Mouse (Mus musculus) kidney, adult 11 months (tissue): ENCODE data around the gene Ltf.

Experiments used
- DNase-seq: peaks from one replicate; pipeline ENCODE4 v3.0.0; 2022

The Ltf gene

DNA sequence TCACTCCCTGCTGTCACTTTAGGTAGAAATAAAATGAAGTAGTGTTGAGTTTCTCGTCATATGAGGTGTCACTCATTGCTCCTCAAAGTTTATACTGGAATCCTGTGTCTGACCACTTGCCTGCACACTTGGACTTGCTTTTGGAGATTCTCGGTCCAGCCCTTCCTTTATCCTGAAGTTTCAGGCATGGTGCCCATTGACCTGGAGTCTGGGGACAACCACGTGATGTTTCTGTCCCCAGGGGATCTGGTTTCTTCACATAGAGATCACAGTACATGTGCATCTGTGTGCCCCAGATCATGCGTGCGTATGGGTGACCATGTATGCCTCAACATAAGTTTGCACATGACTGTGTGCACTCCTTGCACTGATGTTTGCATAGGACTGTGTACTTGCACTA is 23.2 kb downstream of the Ltf start:
- DNase-seq = peak; percentile 58

DNA sequence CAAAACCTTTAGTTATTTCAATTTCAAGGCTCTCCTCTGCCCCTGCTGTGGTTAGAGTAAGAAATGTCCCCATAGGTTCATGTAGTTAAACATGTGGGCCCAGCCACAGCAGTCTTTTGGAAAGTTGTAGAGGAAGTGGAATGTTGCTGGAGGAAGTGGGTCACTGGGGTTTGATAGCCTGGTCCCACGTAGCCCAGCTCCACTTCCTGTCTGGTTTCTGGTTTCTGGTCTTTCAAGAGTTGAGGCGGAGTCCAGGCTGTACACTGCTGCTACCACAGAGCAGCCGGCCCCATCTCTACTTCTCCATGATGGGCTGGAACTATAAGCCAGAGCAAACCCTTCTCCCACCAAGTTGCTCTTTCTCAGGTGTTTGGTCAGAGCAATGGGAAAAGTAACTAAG is 27.2 kb downstream of the Ltf start:
- DNase-seq = no peak

DNA sequence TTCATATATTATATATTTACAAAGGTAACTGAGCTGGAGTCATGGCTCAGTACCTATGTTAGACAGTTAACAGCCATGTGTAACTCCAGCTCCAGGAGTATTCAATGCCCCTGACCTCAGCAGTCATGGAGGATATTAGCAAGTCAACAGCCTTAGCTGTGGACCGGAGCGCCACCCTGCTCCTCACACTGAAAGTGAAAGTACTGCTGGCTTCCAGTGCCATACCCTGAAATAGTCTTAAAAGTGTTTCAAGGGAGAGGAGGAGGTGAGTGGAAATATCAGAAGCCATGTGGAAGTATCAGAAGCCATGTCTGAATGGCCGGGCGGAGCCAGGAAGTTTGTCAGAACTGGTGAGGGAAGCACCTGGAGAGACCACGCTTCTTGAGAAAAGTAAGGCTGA is 28.2 kb downstream of the Ltf start:
- no peak for DNase-seq

DNA sequence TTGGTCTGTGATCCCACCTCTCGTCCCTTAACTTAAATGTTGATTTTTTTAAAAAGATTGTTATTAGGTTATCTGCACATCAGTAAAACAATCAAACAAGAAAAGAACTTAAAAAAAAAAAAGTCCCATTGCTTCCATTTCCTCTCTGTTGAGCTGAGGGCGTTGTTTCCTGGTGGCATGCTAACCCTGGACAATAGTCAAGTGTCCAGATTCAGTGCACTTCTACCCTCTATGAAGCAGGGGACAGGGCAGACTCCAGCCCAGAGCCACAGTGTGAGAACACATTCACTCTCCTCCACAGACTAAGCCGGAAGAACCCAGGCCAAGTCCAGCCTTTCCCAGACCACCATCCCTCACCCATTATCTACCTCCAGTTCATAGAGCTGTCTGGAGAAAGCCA is 29.4 kb downstream of the Ltf start:
- DNase-seq = no peak

DNA sequence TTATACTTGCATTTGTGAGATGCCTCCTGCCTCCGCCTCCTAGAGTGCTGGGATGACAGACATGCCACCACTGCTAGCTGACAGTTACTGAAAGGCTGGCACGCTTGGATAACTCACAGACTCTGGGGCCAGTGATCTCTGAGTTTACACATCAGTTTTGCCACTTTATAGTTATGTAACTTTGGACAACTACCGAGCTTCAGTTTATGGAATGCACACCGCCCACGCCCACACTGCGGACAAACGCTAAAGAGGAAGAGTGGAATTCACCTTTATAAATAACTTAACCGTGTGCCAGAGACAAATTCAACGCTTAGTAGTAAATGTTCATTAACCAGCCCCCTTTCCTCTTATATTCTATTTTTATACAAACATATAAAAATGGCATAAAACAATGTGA is 35.9 kb downstream of the Ltf start:
- no peak for DNase-seq

DNA sequence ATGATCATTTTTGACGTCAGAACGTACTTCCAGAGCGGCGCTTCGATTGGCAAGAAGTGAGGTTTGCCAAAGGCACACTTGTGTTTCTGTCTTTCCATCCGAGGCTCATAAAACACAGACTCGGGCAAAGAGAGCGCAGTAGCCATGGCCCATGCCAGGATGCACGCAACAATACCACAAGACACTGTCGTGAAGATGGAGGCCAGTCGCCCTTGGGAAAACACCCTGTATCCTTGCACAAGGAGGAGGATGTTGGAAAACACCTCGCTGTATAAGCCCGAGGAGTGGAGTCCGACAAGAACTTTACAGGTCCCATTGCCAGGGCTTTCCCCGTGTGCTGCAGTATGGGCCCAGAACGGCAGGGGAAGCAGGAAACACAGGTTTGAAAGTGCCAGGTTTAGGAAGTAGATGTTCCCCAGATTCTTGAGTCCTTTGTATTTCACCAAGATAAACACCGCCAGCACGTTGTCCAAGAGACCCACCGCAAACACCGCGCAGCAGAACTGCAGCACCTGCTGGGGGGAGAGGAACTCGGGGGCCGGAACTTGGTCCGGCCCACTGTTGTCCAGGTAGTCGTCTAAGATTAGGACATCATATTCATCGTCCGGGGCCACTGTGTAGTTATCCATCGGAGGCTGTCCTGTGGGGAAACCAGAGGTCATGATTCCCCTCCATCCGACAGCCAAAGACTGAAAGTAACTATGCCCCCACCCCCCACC is 36.9 kb downstream of the Ltf start:
- DNase-seq = no peak

DNA sequence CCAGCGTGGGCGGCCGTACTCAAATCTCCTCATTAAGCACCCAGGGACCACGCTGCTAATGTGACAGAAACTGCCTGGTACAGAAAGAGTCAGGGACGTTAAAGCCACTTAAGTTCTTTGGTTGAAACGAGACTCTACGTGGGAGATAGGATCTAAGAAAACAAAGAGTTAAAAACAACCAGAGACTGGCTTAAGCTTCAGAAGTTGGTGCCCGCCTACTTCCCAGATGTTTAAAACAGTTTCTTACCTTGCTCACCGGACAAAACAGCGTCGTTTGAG is 37.4 kb downstream of the Ltf start:
- DNase-seq = no peak

DNA sequence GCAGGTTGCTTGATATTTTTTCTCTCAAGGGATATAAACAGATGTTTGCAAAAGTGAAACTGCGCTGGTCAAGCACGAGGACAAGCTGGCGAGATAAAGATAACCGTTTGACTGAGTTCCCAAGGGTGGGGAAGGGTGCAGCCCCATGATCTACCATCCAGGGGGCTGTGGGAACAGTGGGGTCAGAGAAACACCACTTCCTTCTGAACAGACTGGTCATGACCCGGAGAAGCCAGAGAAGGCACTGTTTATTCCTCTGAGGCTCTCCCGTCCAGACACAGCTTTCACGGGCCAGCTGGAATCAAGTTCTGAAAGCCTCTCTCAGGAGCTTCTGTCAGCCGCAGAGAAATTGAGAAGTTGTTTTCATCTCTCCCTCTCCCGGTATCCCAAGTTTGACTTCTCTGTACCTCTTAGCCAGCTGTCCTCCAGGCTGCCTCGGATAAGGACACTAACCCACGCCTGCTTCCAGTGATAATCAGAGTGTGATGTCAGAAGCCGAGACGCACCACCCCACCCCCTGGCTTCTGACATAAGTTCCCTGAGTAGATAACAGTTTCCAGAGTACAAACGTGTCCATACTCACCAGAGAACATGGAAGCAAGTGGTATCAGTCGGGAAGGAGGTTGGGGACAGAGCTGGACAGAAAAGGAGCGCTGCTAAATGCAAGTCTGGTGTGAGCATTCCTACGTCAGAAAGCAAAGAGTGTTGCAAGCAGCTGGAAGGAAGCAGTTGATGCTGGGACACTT is 37.9 kb downstream of the Ltf start, which contains the start of gene Ccrl2:
Ccrl2 (minus strand) TSS at position 722 of the 746 bp plus-strand sequence.
- DNase-seq = peak; percentile 42

DNA sequence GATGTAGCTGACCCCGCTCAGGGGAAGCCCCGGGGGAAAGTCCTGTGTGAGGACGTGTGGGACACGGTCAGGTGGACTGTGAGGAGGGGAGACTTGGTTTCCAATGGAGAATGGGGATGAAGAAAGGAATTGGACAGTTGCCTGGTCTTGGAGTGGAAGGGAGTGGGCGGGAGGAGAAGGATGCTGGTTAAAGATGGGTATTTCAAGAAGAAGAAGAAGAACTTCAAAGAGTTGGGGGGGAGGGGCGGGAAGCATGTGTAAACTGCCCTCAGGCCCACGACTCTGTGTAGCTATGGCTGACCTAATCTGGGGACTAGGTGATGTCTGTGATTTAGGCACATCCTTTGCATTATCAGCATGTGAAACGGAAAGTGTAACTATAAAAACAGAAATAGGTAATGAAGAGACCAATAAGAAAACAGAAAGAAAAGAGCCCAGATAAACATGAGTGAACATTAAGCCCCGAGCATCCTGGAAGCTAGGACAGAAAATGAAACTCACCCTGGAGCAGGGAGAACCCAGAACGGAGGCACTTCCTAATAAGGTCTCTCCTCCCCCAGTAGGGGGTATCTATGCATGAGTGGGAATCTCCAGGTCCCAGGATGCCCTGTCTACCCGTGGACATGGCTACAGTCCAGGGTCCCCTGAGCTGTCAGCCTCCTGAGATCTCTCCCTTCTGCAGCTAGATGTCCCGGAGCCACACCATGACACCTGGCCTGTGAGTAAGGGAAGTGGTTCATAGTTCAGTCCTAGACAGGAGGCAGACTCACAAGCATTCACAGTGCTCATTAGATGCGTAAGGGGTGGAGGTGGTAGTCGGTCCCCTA is 38.7 kb downstream of the Ltf start:
- DNase-seq = no peak

DNA sequence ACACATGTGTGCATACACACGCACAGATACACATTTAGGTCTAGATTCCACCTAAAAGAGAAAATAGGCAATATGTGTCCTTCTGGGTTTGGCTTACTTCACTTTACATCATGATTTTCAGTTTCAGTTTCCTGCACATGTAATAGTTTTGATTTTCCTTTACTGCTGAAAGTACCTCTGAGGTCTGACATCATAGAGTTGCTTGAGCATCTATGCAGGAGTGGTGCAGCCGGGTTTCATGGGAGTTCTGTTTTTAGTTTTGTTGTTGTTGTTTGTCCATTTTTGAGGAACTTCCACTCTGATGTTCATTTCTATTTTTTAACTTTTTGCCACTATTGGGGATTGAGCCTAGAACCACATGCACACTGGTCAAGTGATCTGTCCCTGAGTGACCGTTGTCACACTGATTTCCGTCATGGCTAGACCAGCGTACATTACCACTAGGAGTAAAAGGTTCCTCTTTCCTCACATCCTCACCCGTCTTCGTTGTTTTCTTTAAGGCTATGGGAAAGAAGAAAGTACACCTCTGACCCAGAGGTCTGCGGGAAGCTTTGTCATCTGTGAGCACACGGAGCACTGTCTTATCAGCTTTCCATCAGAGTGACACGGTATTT is 40.0 kb downstream of the Ltf start:
- no peak for DNase-seq

DNA sequence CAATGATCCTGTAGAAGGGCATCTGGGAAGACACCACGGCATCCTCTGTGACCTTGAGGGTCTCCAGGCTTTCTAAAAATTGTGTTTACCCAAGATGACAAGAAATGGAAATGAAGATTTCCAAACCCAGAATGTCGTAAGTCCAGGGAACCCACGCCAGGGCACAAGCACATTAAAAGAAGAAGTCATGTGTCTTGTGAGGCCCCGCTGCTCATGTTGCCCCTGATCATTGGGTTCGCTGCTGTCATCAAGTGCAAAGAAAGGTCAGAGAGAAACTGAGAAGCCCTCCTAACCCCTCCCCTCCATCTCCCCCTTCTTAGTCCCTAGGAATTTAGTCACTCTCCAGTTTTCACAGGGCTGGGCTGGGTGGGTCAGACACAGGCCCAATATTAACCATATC is 43.8 kb downstream of the Ltf start:
- DNase-seq = no peak

DNA sequence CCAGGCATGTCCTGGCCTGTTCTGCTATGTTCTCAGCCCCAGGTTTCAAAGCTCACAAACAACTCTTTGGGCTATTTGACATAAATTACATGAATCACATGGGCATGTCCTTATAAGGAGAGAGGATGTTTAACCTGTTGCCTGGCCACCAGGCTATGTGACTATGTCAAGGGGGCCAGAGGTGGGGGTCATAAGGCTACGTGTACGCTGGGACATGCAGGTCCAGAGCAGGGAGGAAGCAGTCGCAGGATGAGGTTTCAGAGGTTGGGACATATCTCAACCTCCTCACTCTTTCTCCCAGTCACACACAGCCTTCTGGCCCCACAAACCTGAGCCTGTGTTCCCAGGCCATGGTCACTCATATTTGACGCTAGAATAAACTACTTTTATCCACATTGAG is 48.0 kb downstream of the Ltf start:
- DNase-seq = no peak

DNA sequence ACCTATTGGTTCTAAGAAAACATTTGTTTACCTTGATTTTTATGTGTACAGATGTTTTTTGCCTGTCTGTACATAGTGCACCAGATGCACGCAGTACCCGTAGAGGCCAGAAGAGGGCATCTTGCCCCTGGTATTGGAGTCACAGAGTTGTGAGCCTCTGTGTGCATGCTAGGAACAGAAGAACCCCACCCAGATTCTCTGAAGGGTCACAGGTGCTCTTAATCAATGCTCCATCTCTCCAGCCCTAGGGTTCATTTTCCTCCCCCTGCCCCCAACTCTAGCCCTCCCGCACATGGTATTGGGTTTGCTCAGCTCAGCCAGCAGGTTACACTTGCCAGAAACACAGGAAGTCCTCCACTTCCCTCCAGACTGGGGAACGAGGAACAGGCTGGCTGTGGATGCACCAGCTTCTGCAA is 51.5 kb downstream of the Ltf start:
- peak; percentile 37 for DNase-seq

DNA sequence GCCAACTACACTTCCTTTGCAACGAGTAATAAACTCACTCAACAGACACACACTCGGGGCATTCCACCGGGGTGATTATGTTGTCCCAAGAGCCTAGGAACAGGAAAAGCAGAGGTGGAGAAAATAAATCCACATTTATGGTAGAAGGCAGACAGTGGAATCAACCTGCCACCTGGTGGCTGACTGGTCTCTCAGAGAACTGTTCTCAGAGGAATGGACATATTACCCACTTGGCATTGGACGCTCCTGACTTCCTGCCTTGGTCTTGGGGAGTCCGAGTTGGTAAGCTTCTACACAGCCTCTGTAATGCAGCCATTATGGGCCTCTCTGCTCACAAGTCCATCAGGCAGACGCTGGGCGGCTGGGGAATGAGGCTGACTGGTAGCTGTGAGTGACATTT is 53.1 kb downstream of the Ltf start:
- DNase-seq = peak; percentile 28

DNA sequence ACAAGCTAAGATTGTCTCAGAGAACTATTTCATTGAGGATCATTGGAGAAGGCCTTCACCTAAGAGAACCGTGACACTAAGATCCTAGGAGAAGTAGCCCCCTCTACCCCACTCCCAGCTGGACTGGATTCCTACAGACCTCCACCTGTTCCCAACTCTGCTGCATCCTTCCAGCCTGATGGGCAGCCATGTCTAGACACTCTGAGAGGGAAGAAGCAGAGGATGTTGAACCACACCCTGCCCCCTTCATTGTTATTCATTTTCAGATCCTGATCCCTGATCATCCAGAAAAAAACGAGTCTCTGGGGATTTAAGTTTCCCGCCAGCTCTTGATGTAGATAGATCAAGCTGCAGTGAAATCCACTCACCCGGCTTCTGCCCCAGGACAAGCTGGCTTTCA is 53.9 kb downstream of the Ltf start:
- DNase-seq = no peak

DNA sequence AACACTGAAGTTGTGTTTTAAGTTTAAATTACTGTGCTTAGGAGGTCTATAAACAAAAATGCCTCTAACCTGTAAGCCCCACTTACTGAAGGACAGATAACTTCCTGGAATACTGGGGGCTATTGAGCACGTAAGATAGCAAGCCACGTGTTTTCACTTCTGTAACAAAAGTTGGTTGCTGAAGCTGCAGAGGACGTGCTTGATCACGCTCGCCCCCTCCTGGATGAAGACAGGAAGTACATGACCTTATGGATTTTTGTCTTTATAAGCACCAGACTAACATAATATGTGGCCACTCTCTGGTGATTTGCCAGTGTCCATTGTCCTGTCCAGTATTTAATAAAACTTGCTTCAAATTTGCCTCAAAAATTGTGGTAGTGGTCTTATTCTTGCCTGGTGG is 58.7 kb downstream of the Ltf start:
- no peak for DNase-seq

DNA sequence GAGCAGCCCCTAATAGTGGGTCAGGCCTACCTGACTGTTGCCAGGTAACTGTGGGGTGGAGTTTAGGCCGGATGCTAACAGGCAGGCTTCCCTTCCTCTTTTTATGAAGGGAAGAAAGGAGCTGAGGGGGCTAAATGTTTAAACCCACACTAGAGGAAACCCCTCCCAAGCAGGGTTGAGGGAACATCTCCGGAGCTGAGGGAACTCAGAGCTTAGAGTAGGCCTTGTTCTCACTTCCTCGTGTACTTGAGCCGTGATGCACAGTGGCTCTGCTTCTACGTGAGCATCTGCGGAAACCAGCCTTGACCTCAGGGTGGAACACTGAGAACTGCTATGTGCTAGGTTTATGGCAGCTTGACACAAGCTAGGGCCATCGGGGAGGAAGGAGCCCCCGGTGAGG is 61.7 kb downstream of the Ltf start:
- DNase-seq = no peak

DNA sequence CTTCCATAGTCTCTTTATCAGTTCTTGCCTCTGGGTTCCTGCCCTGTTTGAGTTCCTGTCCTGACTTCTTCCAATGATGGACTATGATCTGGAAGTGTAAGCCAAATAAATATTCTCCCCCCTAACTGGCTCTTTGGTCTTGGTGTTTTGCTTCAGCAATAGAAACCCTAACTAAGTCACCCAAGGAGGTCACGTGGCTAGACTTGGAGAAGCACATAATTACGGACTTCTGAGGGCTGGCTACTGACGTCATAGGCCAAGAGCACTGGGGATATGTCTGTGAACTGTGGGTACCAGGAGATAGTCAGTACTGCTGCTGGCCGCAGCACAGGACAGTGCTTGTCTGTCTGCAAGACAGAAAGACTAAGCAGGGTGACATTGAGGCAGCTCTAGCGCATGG is 62.7 kb downstream of the Ltf start:
- DNase-seq = no peak

DNA sequence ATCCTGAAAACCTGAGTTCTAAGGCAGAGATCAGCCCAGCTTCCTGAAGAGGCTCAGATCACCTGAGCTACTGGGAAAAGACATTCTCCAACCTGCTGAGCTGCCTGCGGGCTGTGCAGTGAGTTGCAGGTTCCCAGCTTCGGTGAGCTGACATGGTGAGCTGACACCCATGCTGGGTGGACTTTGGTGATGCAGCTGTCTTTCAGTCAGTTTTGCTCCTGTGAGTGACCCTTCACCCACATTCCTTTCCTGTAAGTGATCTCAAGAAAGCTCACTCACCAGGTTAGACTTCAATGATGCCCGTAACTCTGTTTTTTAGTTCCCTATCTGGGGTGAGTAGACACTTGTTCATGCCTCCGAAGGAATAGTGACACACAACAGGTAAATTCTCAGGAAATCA is 66.3 kb downstream of the Ltf start:
- DNase-seq = no peak

DNA sequence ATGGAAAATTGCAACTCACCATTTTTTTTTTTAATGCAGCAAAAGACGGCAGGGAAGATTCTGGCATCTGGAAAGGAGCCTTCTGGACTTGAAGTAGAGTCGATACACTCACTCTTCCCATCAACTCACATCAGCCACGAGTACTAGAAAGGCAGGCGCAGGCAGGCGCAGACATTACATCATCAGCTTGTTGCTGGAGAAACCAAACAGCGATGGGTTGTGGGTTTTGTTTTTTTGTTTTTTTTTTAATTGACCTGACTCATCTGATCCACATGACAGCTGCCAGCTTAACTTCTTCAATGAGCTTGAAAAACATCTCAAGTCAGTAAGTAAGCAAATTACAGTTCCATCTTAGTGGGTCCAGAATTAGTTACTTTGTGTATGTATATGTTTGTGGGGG is 67.1 kb downstream of the Ltf start:
- no peak for DNase-seq

DNA sequence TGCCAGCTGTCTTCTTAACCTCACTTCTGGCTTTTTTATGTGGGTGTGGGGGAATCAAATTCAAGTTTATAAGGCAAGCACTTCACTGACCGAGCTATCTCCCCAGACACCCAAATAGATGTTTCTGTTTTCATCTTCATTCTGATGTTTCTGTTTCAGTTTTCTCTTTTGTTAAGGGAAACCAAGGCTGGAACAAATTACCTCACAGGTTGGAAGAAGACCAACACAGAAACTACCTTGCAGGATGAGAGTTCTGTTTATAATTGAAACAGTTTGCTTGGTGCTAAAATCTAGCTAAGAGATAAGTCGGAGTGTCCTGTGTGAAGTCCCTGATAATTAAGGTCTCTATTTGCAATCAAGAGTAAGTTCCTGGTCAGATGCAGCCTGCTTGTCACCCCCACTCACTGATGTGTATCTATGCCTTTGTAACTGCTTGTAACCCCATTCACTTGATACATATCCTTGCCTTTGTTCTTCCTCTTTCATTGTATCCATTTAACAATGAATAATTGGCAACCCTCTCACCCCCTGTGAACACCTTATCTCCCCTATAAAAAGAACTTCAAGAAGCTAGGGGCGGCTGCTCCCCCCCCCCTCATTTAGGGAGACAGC is 68.0 kb downstream of the Ltf start:
- DNase-seq = no peak

DNA sequence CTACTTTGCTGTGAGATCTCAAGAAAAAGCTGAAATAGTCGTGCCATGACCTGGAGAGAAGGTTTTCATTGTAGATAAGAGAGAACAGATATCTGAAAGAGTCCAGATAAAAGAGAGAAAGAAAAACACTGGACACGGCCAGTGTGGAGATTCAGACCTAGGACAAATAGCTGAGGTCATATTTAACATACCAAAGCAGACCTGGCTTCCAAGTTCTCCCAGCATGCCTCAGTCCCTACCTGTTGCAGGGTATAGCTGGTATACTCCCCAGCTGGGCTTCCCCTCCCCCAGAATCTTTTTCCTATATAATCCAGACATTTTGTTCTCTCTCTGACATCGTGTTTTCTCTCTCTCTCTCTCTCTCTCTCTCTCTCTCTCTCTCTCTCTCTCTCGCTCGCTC is 68.9 kb downstream of the Ltf start:
- no peak for DNase-seq

DNA sequence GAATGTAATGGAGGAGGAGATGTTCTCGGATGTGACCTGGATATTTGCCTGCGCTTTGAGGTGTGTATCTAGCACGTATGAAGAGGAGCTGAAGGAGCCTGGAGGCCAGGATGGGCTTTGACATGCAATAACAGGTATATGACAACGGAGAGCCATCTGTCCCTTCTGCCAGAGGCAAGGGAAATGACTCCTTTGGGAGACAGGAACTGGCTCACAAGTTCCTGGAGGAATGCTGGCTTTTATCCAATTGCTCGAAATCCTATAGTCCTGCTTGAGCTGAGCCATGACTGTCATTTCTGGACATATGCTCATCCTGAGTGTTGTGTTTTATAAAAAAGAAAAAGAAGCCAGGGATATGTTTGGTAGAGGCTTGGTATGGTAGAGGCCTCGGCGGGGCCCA is 69.8 kb downstream of the Ltf start:
- DNase-seq = no peak
